Mouse (Mus musculus) embryonic facial prominence, embryonic 12.5 days (tissue): ENCODE data around the gene E2f1. TPM values are rescaled to one million over a fixed set of nuclear protein-coding genes. Genes with fewer than 3 reads are reported as not detected.

Experiments
- ATAC-seq: fragments of 200-750 bp; cut with Nextera tagmentation; 2 replicates; pipeline ENCODE4 v1.8.0; 2017; ENCODE audit not compliant: insufficient number of reproducible peaks, insufficient read depth, low FRiP score, low TSS enrichment
- H3K27ac ChIP-seq: fragments of 300-500 bp; sonication (generic); 2 replicates; pipeline ENCODE4 v1.5.1; 2016; ENCODE audit warnings: mild to moderate bottlenecking
- H3K27me3 ChIP-seq: fragments of 300-500 bp; sonication (generic); 2 replicates; pipeline ENCODE4 v1.6.1; 2016; ENCODE audit warnings: mild to moderate bottlenecking, moderate library complexity
- H3K36me3 ChIP-seq: fragments of 300-500 bp; sonication (generic); 2 replicates; pipeline ENCODE4 v1.6.1; 2016; ENCODE audit warnings: mild to moderate bottlenecking
- H3K4me1 ChIP-seq: fragments of 300-500 bp; sonication (generic); 2 replicates; pipeline ENCODE4 v1.6.1; 2016
- H3K4me2 ChIP-seq: fragments of 300-500 bp; sonication (generic); replicated peaks from 2 replicates; pipeline ENCODE4 v1.6.1; 2016; ENCODE audit warnings: mild to moderate bottlenecking, moderate library complexity
- H3K4me3 ChIP-seq: fragments of 300-500 bp; sonication (generic); 2 replicates; pipeline ENCODE4 v1.5.1; 2016; ENCODE audit warnings: mild to moderate bottlenecking
- H3K9ac ChIP-seq: fragments of 300-500 bp; sonication (generic); 2 replicates; pipeline ENCODE4 v1.6.1; 2016; ENCODE audit warnings: mild to moderate bottlenecking, moderate library complexity
- H3K9me3 ChIP-seq: fragments of 300-500 bp; sonication (generic); 2 replicates; pipeline ENCODE4 v1.6.1; 2016; ENCODE audit warnings: mild to moderate bottlenecking, moderate library complexity
- WGBS: fragments of 180-500 bp; shearing (Covaris S2); methylation state at CpG from one replicate; pipeline ENCODE4 v1.1.7; 2016; 5-methylcytosine and 5-hydroxymethylcytosine counted together
- polyA plus RNA-seq: library from polyadenylated mRNA; unstranded; fragments of >200 nt; fragmentation: Nextera tagmentation; extraction: Ambion mirVana; gene quantifications from 2 replicates; pipeline ENCODE4 v1.2.1, GENCODE M21; 2016

Gene E2f1
- polyA plus RNA-seq, 1 experiment from 2014 or later = 25.9 TPM

- Histone ChIP-seq H3K9me3 (no peaks in the 10 kb centered on the region), H3K9ac (peak overlapping the region; percentile 27; the same call in 1 of the 2 replicates), H3K27ac (0 out of 2 replicates have a peak overlapping the region, but pooled peaks have one; percentile 36), H3K4me1 (peaks cover 31% of the 10 kb centered on the region), H3K4me3 (no peak overlapping the region), H3K36me3 (peaks cover 23% of the 10 kb centered on the region), H3K27me3 (no peaks in the 10 kb centered on the region), H3K4me2 (peak overlapping the region; percentile 86; the same call in 1 of the 2 replicates)
- no peak for ATAC-seq
- 45% methylated on average over 8 of the region's 8 CpGs for WGBS
Measured at GRCm38 (mm10) chr2:154566641-154567040, 3.1 kb downstream of the E2f1 start.

- WGBS = 83% methylated on average over 3 of the region's 3 CpGs
- H3K27me3 ChIP-seq = no peaks in the 10 kb centered on the region
- no peak overlapping the region for H3K4me2 ChIP-seq
- H3K36me3 ChIP-seq = peaks cover 31% of the 10 kb centered on the region
- no peak overlapping the region for H3K4me3 ChIP-seq
- no peak overlapping the region for H3K9ac ChIP-seq
- H3K9me3 ChIP-seq = no peaks in the 10 kb centered on the region
- peaks cover 31% of the 10 kb centered on the region for H3K4me1 ChIP-seq
- H3K27ac ChIP-seq = 0 out of 2 replicates have a peak overlapping the region, but pooled peaks have one; percentile 30
- no peak for ATAC-seq
Measured at GRCm38 (mm10) chr2:154565562-154565961, 4.1 kb downstream of the E2f1 start.

DNA sequence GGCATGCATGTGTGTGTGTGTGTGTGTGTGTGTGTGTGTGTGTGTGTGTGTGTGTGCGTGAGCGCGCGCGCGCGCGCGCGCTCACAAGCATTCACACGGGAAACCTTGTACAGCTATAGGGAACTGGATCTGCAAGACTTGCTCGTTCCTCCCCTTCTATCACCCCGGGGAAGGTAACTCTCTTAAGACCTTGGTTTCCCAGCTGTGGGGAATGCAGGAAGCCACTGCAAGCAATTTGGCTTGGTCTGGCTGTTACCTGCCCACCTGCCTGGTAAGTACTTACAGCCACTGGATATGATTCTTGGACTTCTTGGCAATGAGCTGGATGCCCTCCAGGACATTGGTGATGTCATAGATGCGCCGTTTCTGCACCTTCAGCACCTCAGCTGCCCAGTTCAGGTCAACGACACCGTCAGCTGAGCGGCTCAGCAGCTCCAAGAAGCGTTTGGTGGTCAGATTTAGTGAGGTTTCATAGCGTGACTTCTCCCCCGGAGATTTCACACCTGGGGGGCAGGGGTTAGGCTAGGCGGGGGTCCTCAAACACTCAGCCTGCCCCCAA lies 6.0 kb downstream of the E2f1 start:
- H3K27ac ChIP-seq = no peak overlapping the region
- no peak overlapping the region for H3K4me3 ChIP-seq
- H3K4me1 ChIP-seq = peaks cover 34% of the 10 kb centered on the region
- H3K4me2 ChIP-seq = no peak overlapping the region
- no peak for ATAC-seq
- 90% methylated on average over 22 of the region's 22 CpGs for WGBS
- no peaks in the 10 kb centered on the region for H3K9me3 ChIP-seq
- H3K36me3 ChIP-seq = peaks cover 38% of the 10 kb centered on the region
- no peak overlapping the region for H3K9ac ChIP-seq
- H3K27me3 ChIP-seq = no peaks in the 10 kb centered on the region

DNA sequence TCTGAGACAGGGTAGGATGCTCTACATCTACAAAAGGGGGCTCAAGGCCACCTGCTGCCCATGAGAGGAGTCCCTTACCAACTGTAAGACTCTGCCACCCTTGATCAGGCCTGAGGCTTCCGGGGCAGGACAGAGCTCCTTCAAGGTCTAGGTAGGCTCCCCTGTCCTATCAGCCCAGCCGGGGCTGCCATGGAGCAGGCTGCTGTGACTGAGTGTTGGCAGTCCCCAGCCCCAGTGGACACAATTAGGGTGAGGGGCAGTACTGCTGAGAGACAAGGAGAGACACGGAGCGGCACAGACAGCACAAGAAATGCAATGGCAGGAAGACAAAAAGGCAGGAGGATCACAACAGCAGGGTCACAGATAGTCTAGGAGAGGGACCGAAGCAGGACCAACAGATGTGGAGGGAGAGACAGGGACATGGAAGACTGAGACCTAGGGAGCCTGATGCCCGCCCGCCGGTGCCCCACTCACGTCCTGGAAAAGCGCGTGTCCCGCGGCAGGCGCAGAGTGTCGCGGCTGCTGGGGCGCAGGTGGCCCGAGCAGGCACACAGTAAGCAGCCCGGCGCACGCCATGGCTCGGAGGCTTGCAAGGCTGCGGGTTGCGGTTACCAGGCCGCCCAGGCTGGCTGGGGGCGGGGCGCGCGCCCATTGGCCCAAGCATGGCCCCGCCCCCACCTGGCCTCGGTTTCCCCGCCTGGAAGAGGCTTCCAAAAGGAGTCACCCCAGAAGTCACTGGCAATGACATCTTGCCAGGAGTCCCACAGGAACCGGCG lies 11.2 kb downstream of the E2f1 start, which contains the start of gene Necab3:
TSS of gene Necab3 (minus strand) at position 627 of the 776 bp plus-strand sequence.
- ATAC-seq = no peak
- Histone ChIP-seq H3K4me2 (peak within 1 kb of the TSS; percentile 59), H3K27me3 (0 out of 2 replicates have a peak, but pooled peaks cover 6% of the 10 kb centered on the region), H3K9me3 (no peaks in the 10 kb centered on the region), H3K36me3 (peaks cover 29% of the 10 kb centered on the region), H3K4me1 (peaks cover 18% of the 10 kb centered on the region), H3K9ac (peak within 1 kb of the TSS; percentile 45), H3K27ac (no peak within 1 kb of the TSS), H3K4me3 (peak within 1 kb of the TSS; percentile 33)
- WGBS = 5% methylated on average over 34 of the region's 34 CpGs

DNA sequence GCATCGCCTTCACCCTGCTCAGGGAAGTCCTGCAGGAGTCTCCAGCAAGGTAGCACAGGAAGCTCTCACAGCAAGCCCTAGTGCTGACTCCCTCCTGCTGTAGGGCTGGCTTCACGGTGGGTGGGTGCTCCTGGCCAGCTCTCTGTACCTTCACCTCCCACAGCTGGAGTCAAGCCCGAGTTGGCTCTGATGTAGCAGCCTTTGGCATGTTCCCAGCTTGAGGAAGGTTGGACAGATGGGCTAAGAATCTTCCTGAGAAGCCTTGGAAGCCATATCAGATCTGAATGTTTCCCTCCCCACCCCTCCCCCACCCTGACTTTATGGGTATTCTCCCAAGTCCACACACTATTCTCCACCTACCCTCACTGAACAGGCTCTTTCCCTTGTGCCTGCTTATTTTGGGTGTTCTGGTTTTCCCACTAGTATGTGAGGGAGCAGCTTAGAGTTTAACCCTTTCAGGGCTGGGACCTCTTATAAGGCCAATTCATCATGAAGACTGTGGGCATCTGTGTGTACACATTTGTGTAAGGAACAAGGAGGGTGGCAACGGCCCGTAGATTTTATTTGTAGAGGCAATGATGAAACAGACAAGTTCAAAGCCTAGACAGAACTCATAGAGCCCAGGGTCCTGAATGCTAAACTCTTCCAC lies 12.4 kb downstream of the E2f1 start:
- Histone ChIP-seq H3K4me2 (no peak overlapping the region), H3K27ac (no peak overlapping the region), H3K36me3 (peaks cover 19% of the 10 kb centered on the region), H3K4me3 (no peak overlapping the region), H3K9me3 (no peaks in the 10 kb centered on the region), H3K27me3 (peaks cover 13% of the 10 kb centered on the region), H3K9ac (no peak overlapping the region), H3K4me1 (peaks cover 24% of the 10 kb centered on the region)
- no peak for ATAC-seq
- WGBS = 53% methylated on average over 5 of the region's 5 CpGs

DNA sequence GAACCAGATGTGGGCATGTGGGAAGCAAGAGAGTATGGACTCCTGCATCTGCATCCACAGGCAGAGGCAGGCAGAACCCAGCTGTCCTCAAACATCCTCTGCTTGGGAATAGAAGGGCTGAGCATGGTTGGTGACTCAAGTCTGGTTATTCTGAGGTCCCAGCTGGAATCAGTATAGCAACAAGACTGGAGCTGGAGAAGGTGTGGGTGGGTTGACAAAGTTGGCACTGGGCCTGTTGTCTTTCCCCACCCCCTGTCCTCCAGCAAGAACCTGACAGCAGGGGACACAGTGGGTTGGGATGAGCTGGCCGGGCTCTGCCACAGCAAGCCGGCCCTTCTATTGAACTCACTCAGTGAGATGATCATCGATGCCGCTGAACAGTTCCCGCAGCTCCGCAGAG lies 14.5 kb downstream of the E2f1 start:
- Histone ChIP-seq H3K4me1 (peaks cover 32% of the 10 kb centered on the region), H3K9me3 (no peaks in the 10 kb centered on the region), H3K27ac (no peak overlapping the region), H3K9ac (no peak overlapping the region), H3K27me3 (peaks cover 31% of the 10 kb centered on the region), H3K4me3 (no peak overlapping the region), H3K4me2 (no peak overlapping the region), H3K36me3 (peaks cover 3% of the 10 kb centered on the region; the same call in 1 of the 2 replicates)
- 83% methylated on average over 6 of the region's 6 CpGs for WGBS
- ATAC-seq = no peak

DNA sequence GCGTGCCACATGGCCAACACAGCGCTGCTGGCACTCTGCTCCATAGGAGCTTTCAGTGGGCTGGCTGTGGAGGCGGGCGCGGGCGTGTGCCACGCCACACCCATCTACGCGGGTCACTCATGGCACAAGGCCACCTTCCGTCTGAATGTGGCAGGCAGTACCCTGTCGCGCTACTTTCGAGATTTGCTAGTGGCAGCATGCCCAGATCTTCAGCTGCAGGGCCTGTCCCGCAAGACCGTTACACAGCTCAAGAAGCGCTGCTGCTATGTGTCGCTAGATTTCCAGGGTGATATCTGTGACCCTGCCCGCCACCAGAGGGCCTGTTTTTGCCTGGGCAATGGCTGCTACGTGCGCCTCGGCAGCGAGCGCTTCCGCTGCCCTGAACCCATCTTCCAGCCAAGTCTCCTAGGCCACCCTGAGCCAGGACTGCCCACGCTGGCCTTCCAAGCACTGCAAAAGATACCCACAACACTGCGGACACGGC lies 17.2 kb downstream of the E2f1 start:
- Histone ChIP-seq H3K36me3 (no peaks in the 10 kb centered on the region), H3K9ac (0 out of 2 replicates have a peak overlapping the region, but pooled peaks have one; percentile 8), H3K4me1 (peaks cover 33% of the 10 kb centered on the region), H3K4me3 (0 out of 2 replicates have a peak overlapping the region, but pooled peaks have one; percentile 2), H3K27ac (no peak overlapping the region), H3K27me3 (peaks cover 37% of the 10 kb centered on the region), H3K4me2 (peak overlapping the region; percentile 32), H3K9me3 (no peaks in the 10 kb centered on the region)
- 29% methylated on average over 27 of the region's 27 CpGs for WGBS
- ATAC-seq = no peak; the same call in 1 of the 2 replicates

DNA sequence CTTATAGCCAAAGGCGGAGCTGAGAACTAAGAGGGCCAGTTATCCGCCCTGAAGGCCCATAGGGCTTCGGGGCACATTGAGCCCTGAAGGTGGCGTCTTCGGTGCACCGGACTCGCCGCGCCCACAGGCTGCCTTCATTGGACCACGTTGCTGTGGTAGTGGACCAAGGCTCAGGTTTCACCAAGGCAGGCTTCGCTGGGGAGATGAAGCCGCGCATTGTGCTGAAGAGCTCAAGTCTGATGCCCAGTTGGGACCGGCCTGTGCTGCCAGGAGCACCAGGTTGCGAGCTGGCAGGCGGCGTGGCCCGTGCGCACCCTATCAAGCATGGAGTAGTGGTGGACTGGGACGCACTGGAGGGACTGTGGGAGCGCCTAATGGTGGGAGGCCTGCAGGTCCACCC lies 17.8 kb downstream of the E2f1 start:
- WGBS = 34% methylated on average over 21 of the region's 21 CpGs
- no peak; the same call in 1 of the 2 replicates for ATAC-seq
- peaks cover 28% of the 10 kb centered on the region for H3K4me1 ChIP-seq
- no peaks in the 10 kb centered on the region for H3K9me3 ChIP-seq
- peak overlapping the region; percentile 32 for H3K4me2 ChIP-seq
- 0 out of 2 replicates have a peak overlapping the region, but pooled peaks have one; percentile 2 for H3K4me3 ChIP-seq
- no peak overlapping the region for H3K9ac ChIP-seq
- no peaks in the 10 kb centered on the region for H3K36me3 ChIP-seq
- H3K27ac ChIP-seq = no peak overlapping the region
- H3K27me3 ChIP-seq = peaks cover 37% of the 10 kb centered on the region

DNA sequence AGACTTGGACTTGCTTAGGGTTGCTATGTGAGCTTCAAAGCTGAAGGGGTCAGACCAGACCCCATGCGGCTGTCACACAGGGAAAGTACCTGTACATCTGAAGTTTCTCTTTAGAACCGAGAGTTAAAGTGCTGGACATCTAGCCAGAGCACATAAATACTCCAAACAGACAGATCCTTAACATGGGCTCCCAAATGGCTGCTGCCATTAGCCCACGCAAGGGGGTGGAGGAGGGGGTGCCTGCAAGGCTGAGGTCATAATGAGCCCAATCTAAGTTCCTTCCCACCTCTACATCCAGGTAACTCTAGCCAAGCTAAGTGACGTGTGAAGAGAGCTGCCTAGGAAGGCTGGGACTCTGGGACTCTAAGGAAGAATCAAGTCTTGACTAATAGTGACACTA lies 18.2 kb downstream of the E2f1 start, which contains the start of gene Actl10:
TSS of gene Actl10 (plus strand) at position 301 of the 400 bp plus-strand sequence.
- ATAC-seq = no peak
- peak within 1 kb of the TSS; percentile 32 for H3K4me2 ChIP-seq
- H3K36me3 ChIP-seq = no peaks in the 10 kb centered on the region
- WGBS = 79% methylated on average over 4 of the region's 4 CpGs
- no peak within 1 kb of the TSS for H3K27ac ChIP-seq
- H3K9ac ChIP-seq = 0 out of 2 replicates have a peak within 1 kb of the TSS, but pooled peaks have one; percentile 8
- H3K4me3 ChIP-seq = 0 out of 2 replicates have a peak within 1 kb of the TSS, but pooled peaks have one; percentile 2
- H3K27me3 ChIP-seq = peaks cover 37% of the 10 kb centered on the region
- H3K4me1 ChIP-seq = peaks cover 28% of the 10 kb centered on the region
- no peaks in the 10 kb centered on the region for H3K9me3 ChIP-seq

- H3K4me1 ChIP-seq = peaks cover 28% of the 10 kb centered on the region
- no peak overlapping the region for H3K27ac ChIP-seq
- H3K36me3 ChIP-seq = no peaks in the 10 kb centered on the region
- no peak for ATAC-seq
- no peak overlapping the region for H3K4me2 ChIP-seq
- H3K4me3 ChIP-seq = no peak overlapping the region
- 77% methylated on average over 2 of the region's 2 CpGs for WGBS
- H3K9ac ChIP-seq = no peak overlapping the region
- H3K9me3 ChIP-seq = no peaks in the 10 kb centered on the region
- H3K27me3 ChIP-seq = peaks cover 37% of the 10 kb centered on the region
Measured at GRCm38 (mm10) chr2:154550937-154551336, 18.8 kb downstream of the E2f1 start.

- peaks cover 32% of the 10 kb centered on the region for H3K27me3 ChIP-seq
- peak overlapping the region; percentile 40 for H3K4me3 ChIP-seq
- peaks cover 28% of the 10 kb centered on the region for H3K4me1 ChIP-seq
- no peak overlapping the region for H3K27ac ChIP-seq
- no peaks in the 10 kb centered on the region for H3K36me3 ChIP-seq
- no peak for ATAC-seq
- no peaks in the 10 kb centered on the region for H3K9me3 ChIP-seq
- WGBS = 16% methylated on average over 20 of the region's 20 CpGs
- no peak overlapping the region for H3K9ac ChIP-seq
- peak overlapping the region; percentile 84 for H3K4me2 ChIP-seq
Measured at GRCm38 (mm10) chr2:154549886-154550189, 19.9 kb downstream of the E2f1 start.
